15 mouse cellular contexts compared by ENCODE assay signal in the genomic region with DNA sequence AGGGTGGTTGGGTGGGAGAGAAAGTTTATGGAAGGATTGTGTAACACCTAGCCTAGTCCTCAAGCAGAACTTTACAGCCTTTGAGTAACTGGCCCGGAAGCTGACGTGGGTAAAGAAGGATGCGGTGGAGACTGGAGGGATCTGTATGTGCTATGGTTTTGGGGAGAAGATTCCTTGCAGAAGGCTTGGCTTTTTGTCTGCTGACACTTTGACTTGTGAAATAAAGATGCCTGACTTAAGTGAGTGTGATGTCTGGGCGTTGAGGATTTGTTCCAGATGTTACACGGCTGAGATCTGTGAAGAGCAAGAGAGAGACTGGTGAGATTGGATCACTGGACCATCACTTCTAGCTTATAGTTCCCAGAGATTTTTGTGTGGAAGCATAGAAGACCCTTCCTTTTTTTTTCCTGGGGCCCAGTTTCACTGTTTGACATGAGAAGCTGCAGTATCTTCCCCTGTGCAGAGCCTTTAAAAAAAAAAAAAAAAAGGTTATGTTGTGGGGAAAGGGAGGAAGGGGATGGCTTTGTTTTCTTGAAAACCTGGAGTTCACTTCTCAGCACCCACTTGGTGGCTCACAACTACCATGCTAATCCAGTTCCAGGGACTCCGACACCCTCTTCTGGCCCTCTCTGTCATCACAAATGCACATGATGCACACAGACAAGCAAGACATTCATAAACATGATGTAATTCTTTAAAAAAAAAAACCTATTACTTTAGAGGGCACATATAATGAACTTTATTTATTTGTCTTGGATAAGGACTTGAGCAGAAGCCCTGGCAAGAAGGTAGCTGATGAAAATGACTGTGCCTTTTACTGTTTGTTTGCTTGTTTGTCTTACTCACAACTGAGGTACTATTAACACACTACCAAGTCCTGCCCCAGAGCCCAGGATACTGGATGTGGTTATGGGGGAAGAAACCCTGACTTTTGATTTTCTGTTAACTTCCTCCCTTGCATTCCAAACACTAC. TPM values are rescaled to one million over a fixed set of nuclear protein-coding genes. Genes with fewer than 3 reads are reported as not detected.
DNase-seq lines count a peak whose midpoint lies in the region; ATAC-seq lines count a peak whose summit lies in the region.
"Had no signal": no experiment of that assay in that cellular context is flagged by ENCODE, and none has a peak within 500 bp of the region (broad histone marks: within the 10 kb centered on the region; RNA-seq: fewer than 3 reads in every experiment).

No protein-coding gene starts in this region.

- H3K4me1 ChIP-seq in embryonic facial prominence, embryonic 15.5 days: peaks cover 14% of the 10 kb centered on the region
- peaks cover 72% of the 10 kb centered on the region for H3K4me1 ChIP-seq in liver, embryonic 15.5 days (replicated peaks)
- H3K4me1 ChIP-seq: neural tube, embryonic 15.5 days had no signal

- H3K9me3 ChIP-seq in embryonic facial prominence, embryonic 15.5 days (replicated peaks): no peaks in the 10 kb centered on the region
- no peaks in the 10 kb centered on the region for H3K9me3 ChIP-seq in liver, embryonic 15.5 days (replicated peaks)
- H3K9me3 ChIP-seq: midbrain, embryonic 13.5 days; neural tube, embryonic 15.5 days had no signal

- H3K27me3 ChIP-seq in embryonic facial prominence, embryonic 15.5 days: no peaks in the 10 kb centered on the region
- no peaks in the 10 kb centered on the region for H3K27me3 ChIP-seq in liver, embryonic 15.5 days
- H3K27me3 ChIP-seq: midbrain, embryonic 13.5 days; neural tube, embryonic 15.5 days had no signal

- no peak overlapping the region for H3K9ac ChIP-seq in embryonic facial prominence, embryonic 15.5 days
- peak overlapping the region; percentile 40; the same call in 1 of the 2 replicates for H3K9ac ChIP-seq in liver, embryonic 15.5 days
- H3K9ac ChIP-seq: forebrain, postnatal 0 days; hindbrain, embryonic 14.5 days; midbrain, embryonic 13.5 days; neural tube, embryonic 15.5 days had no signal

- no peak overlapping the region for H3K4me2 ChIP-seq in embryonic facial prominence, embryonic 15.5 days (replicated peaks)
- H3K4me2 ChIP-seq in liver, embryonic 15.5 days: 0 out of 2 replicates have a peak overlapping the region, but pooled peaks have one; percentile 9
- H3K4me2 ChIP-seq: hindbrain, embryonic 14.5 days; midbrain, embryonic 13.5 days; neural tube, embryonic 15.5 days had no signal

- 0 out of 2 replicates have a peak overlapping the region, but pooled peaks have one; percentile 17 for H3K27ac ChIP-seq in embryonic facial prominence, embryonic 15.5 days (replicated peaks)
- H3K27ac ChIP-seq in liver, embryonic 15.5 days (replicated peaks): peak overlapping the region; percentile 99
- H3K27ac ChIP-seq: hindbrain, embryonic 14.5 days; midbrain, embryonic 13.5 days; neural tube, embryonic 15.5 days had no signal

- no peak overlapping the region for H3K4me3 ChIP-seq in embryonic facial prominence, embryonic 15.5 days (replicated peaks)
- H3K4me3 ChIP-seq in liver, embryonic 15.5 days (replicated peaks): no peak overlapping the region
- H3K4me3 ChIP-seq: midbrain, embryonic 13.5 days; neural tube, embryonic 15.5 days had no signal

- WGBS in embryonic facial prominence, embryonic 15.5 days: 48% methylated on average over 6 of the region's 6 CpGs
- WGBS in liver, embryonic 15.5 days (ENCODE audit: insufficient replicate concordance): 82% methylated on average over 6 of the region's 6 CpGs

- H3K36me3 ChIP-seq in embryonic facial prominence, embryonic 15.5 days: no peaks in the 10 kb centered on the region
- H3K36me3 ChIP-seq in liver, embryonic 15.5 days (replicated peaks): no peaks in the 10 kb centered on the region
- H3K36me3 ChIP-seq: midbrain, embryonic 13.5 days; neural tube, embryonic 15.5 days had no signal

- ATAC-seq in embryonic facial prominence, embryonic 15.5 days (ENCODE audit: insufficient number of reproducible peaks, low FRiP score, low TSS enrichment, low read depth): no peak
- ATAC-seq in liver, embryonic 15.5 days (ENCODE audit: insufficient read depth): no peak
- ATAC-seq: forebrain, postnatal 0 days; midbrain, embryonic 13.5 days had no signal

- DNase-seq in kidney, postnatal 14 days: peak; percentile 12
- no peak for DNase-seq in kidney, postnatal 36 days
- DNase-seq in lung, postnatal 4 days: peak; percentile 60 to 79
- DNase-seq in adipocyte (ENCODE audit: low spot score): no peak
- DNase-seq in ovary, postnatal 14 days (ENCODE audit: low spot score): no peak
- DNase-seq in adrenal gland, postnatal 25 days: no peak
- DNase-seq: cerebellum, adult 9-10 months; forebrain, postnatal 0 days; heart, adult 18-20 months; thymus, adult 18-20 months had no signal

RNA-seq across cellular contexts. Expression of a gene that starts 16.4 kb away (rescaled TPM):
- polyA plus RNA-seq in embryonic facial prominence, embryonic 15.5 days (2015; fragmentation: Nextera tagmentation; extraction: Ambion mirVana): 7.2 and 8.5 TPM in 2 replicates
- polyA plus RNA-seq in liver, embryonic 15.5 days (2015; fragmentation: Nextera tagmentation; extraction: Ambion mirVana): 34.2 and 41.6 TPM in 2 replicates
- total RNA-seq in adrenal gland, postnatal 25 days (2021): 21.5 and 26.7 TPM in 2 replicates

RNA-seq across cellular contexts. Expression of a gene that starts 57.2 kb away (rescaled TPM):
- polyA plus RNA-seq in embryonic facial prominence, embryonic 15.5 days (2015; fragmentation: Nextera tagmentation; extraction: Ambion mirVana): 388 and 415 TPM in 2 replicates
- 192 and 214 TPM in 2 replicates for polyA plus RNA-seq in liver, embryonic 15.5 days (2015; fragmentation: Nextera tagmentation; extraction: Ambion mirVana)
- total RNA-seq in adrenal gland, postnatal 25 days (2021): 217 and 270 TPM in 2 replicates

Comparison
In these comparisons a context has a peak if more than half of its experiments do, and no peak if none do; other contexts are left out.
1. DNase-seq: peak in kidney, postnatal 14 days (single experiment) and lung, postnatal 4 days (2 of 2); none in kidney, postnatal 36 days (0 of 2), adipocyte (single experiment), ovary, postnatal 14 days (single experiment) and adrenal gland, postnatal 25 days (single experiment).